Mouse (Mus musculus): ENCODE measurements around the gene Gm45713.

- TF ChIP-seq CHD2 (IDR thresholded peaks at IDR 0.05; ENCODE audit: low read depth, low read length): no peak
- no peak for TF ChIP-seq ZC3H11A (IDR thresholded peaks at IDR 0.05; ENCODE audit: borderline replicate concordance, low read depth, low read length)
- TF ChIP-seq ZNF384 (IDR thresholded peaks at IDR 0.05; ENCODE audit: low read depth, low read length): no peak
- TF ChIP-seq MAFK (IDR thresholded peaks at IDR 0.05; ENCODE audit: insufficient read depth, low read depth, low read length): no peak
Observed at GRCm38 (mm10) chr7:45094121-45094520, 41.9 kb downstream of the Gm45713 start.

Measured in ES-E14 (cell line).